Mouse (Mus musculus): ENCODE measurements around the gene Map4k5. TPM values are rescaled to one million over a fixed set of nuclear protein-coding genes. Genes with fewer than 3 reads are reported as not detected.

Gene Map4k5
- total RNA-seq, 2 experiments from 2014 or later = 31.3 to 39.8 TPM

GRCm38 (mm10) chr12:69843531-69844445 lies 49.2 kb downstream of the Map4k5 start:
- no peak for DNase-seq

GRCm38 (mm10) chr12:69838376-69838775 lies 54.6 kb downstream of the Map4k5 start:
- DNase-seq = no peak

GRCm38 (mm10) chr12:69833982-69834604 lies 58.9 kb downstream of the Map4k5 start:
- DNase-seq = no peak

- DNase-seq = no peak
Measured at GRCm38 (mm10) chr12:69831239-69831910, 61.6 kb downstream of the Map4k5 start.

- DNase-seq = no peak
Measured at GRCm38 (mm10) chr12:69828214-69828613, 64.8 kb downstream of the Map4k5 start.

- no peak for DNase-seq
Measured at GRCm38 (mm10) chr12:69824881-69825597, 68.0 kb downstream of the Map4k5 start.

- DNase-seq = peak; percentile 64
Measured at GRCm38 (mm10) chr12:69814272-69814671, 78.7 kb downstream of the Map4k5 start.

GRCm38 (mm10) chr12:69813596-69813995 lies 79.4 kb downstream of the Map4k5 start:
- no peak for DNase-seq

GRCm38 (mm10) chr12:69812986-69813385 lies 80.0 kb downstream of the Map4k5 start:
- DNase-seq = no peak

GRCm38 (mm10) chr12:69811976-69812375 lies 81.0 kb downstream of the Map4k5 start:
- no peak for DNase-seq

GRCm38 (mm10) chr12:69809439-69809838 lies 83.6 kb downstream of the Map4k5 start:
- DNase-seq = no peak

GRCm38 (mm10) chr12:69807399-69807985 lies 85.5 kb downstream of the Map4k5 start:
- no peak for DNase-seq

GRCm38 (mm10) chr12:69805148-69805547 lies 87.9 kb downstream of the Map4k5 start:
- no peak for DNase-seq

- no peak for DNase-seq
Measured at GRCm38 (mm10) chr12:69804393-69805070, 88.5 kb downstream of the Map4k5 start.

GRCm38 (mm10) chr12:69803196-69803595 lies 89.8 kb downstream of the Map4k5 start:
- DNase-seq = no peak

GRCm38 (mm10) chr12:69800586-69800985 lies 92.4 kb downstream of the Map4k5 start:
- DNase-seq = no peak

GRCm38 (mm10) chr12:69796311-69796710 lies 96.7 kb downstream of the Map4k5 start:
- DNase-seq = peak; percentile 48

GRCm38 (mm10) chr12:69790530-69791505 lies 102.2 kb downstream of the Map4k5 start, which contains the start of gene Cdkl1:
Cdkl1 (minus strand) TSS chr12:69791267.
- peak; percentile 86 for DNase-seq

- no peak for DNase-seq
Measured at GRCm38 (mm10) chr12:69789766-69790529, 103.1 kb downstream of the Map4k5 start.
